Mouse (Mus musculus) central nervous system, embryonic 11.5 days (tissue): ENCODE data around the gene Ackr1. TPM values are rescaled to one million over a fixed set of nuclear protein-coding genes. Genes with fewer than 3 reads are reported as not detected.

ENCODE experiments used
- polyA plus RNA-seq: library from polyadenylated mRNA; depleted of rRNA; stranded (reverse); fragments of >200 nt; gene quantifications from 2 replicates; pipeline ENCODE4 v1.2.3, GENCODE M21; 2012; rRNA removed

The Ackr1 gene
- polyA plus RNA-seq: 16.7 and 23.4 TPM in 2 replicates

DNA sequence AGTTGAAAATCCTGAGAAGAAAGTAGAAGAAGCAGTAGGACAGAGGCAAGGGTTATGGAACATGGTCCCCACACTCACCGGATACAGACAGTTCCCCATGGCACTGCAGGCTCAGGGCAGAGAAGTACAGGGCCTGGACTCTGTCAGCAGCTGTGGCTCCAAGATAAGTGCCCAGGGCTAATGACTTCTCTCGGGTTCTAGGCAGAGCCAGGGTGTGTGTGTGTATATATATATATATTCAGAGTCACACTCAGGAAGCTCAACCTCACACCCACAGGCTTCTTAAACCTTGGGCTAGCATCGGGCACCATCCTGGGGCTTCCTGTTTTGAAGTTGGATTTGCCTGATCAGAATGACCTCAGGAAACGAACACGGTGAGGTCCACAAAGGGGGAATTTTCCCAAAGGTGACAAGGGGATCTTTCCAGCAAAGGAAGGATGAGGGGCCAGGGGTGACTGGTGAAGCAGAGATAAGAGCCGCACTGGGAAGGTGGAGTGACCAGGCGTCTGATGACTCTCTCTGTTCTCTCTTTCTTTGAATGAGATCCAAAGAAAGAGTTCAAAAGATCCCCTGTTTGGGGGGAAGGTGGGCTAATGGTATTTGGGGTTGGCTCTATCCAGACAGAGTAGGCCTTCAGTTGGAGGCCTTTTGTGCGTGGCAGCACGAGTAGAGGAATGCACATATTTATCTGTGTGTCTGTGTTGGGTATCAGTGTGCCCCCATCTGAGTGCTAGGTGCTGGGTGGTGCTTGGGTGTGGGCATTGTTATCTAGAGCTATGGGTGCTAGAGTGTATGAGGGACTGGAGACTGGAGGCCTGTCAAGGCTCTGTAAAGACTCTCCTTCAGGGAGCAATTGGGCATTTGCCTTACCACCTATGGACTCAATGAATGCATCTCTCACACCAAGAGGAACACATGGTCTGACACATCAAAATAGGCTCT lies at the start of gene Ackr1:
TSS of gene Ackr1 (minus strand) at position 439 of the 942 bp plus-strand sequence.

DNA sequence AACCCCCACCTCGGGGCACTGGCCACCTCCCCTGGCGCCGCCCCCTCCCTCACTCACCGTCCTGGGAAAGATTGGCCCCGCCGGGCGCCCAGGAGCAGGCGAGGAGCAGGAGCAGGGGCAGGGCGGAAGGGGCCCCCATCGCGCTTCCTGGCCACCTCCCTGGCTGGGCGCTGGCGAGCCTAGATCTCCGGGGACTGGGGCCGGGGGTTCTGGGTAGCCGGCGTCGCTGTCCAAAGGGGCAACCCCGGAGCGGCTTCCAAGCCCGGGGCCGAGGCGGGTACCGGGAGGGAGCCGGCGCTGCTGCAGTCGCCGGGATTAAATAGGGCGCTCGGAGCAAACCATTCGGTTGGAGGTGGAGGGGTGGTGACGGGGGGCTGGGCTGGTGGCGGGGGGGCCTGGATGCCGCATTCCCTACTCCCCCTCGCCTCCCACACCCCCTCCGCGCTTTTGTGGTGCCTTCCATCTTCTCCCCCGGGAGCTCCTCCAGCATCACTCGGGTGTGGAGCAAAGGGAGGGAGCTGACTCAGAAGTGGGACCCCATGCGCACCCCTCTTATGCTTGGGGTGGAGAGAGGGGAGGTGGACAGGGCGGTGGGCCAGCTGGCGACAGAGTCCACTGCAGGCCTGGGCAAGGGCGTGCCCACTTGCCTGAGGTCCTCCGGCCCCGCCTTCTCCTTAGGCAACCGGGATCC lies 34.0 kb upstream of the Ackr1 start, which contains the start of gene Cadm3:
TSS of gene Cadm3 (minus strand) at position 340 of the 691 bp plus-strand sequence.

DNA sequence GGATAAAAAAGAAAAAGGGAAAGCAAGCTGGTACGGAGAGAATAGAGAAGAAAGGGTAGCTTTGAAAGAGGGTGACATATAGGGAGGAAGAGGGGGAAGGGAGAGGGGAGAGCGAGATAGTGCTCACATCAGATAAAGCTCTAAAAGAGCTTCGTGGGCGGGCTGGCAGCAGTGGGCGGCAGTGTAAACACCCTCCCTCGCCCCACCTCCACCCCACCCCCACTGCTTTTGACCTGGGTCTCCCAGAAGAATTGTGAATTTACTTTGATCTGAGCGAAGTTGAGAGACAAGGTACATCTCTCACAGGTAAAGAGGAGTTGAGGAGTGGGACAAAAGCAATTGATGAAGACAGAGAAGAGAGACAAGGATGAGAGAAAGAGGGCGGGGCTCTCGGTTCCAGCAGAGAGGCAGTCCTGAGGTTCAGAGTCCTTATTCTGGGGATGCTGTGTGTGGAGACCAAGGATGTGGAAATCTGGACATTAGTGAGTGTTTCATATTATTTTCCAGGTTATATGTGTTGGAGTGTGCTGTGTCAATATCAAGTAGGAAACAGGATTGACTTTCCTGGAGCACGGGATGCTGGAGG lies 16.9 kb upstream of the Ackr1 start, which contains the start of gene Aim2:
TSS of gene Aim2 (plus strand) at position 508 of the 586 bp plus-strand sequence.

Other genes with a start within 250 kb of the Ackr1 start
- gene Olfr1408, start 196.4 kb downstream of the Ackr1 start, polyA plus RNA-seq: not detected in 2 replicates
- 0.06 TPM in 1 of 2 replicates, not detected in the other for gene Olfr1406, start 143.1 kb downstream of the Ackr1 start, polyA plus RNA-seq
- gene Olfr218, start 135.9 kb downstream of the Ackr1 start, polyA plus RNA-seq: not detected in 2 replicates
- gene Olfr1404, start 121.4 kb downstream of the Ackr1 start, polyA plus RNA-seq: not detected in 2 replicates
- not detected in 2 replicates for gene Fcer1a, start 106.5 kb downstream of the Ackr1 start, polyA plus RNA-seq
- not detected in 2 replicates for gene Olfr418, start 67.7 kb downstream of the Ackr1 start, polyA plus RNA-seq
- not detected in 2 replicates for gene Mptx2, start 56.0 kb downstream of the Ackr1 start, polyA plus RNA-seq
- gene Aim2, start 17.1 kb upstream of the Ackr1 start, polyA plus RNA-seq: 9.4 and 19.9 TPM in 2 replicates
- gene Cadm3, start 33.9 kb upstream of the Ackr1 start, polyA plus RNA-seq: 27.7 and 49.3 TPM in 2 replicates
- 0.02 and 0.06 TPM in 2 replicates for gene Ifi206, start 157.3 kb upstream of the Ackr1 start, polyA plus RNA-seq
- not detected in 2 replicates for gene Ifi214, start 202.2 kb upstream of the Ackr1 start, polyA plus RNA-seq